Mouse (Mus musculus) neural tube, embryonic 13.5 days (tissue): ENCODE data around the gene St5. TPM values are rescaled to one million over a fixed set of nuclear protein-coding genes. Genes with fewer than 3 reads are reported as not detected.

Source experiments
- microRNA-seq: library from miRNA; unstranded; fragments of <30 nt; microRNA quantifications from one replicate; pipeline ENCODE4, GENCODE M21; 2016
- polyA plus RNA-seq: library from polyadenylated mRNA; unstranded; fragments of >200 nt; fragmentation: Nextera tagmentation; extraction: Ambion mirVana; gene quantifications from 2 replicates; pipeline ENCODE4 v1.2.1, GENCODE M21; 2015

St5 gene
- polyA plus RNA-seq, 1 experiment from 2014 or later = 30.0 TPM

Small RNAs within 50 kb of the gene (microRNA-seq; reads per million reads assigned to microRNA genes)
- not detected for gene Gm47284

Other genes with a start within 250 kb of the St5 start
- 0.11 and 0.26 TPM in 2 replicates for gene Trim66, start 195.5 kb downstream of the St5 start, polyA plus RNA-seq
- gene Rpl27a, start 184.5 kb downstream of the St5 start, polyA plus RNA-seq = 80.7 and 91.7 TPM in 2 replicates
- 12.2 and 14.0 TPM in 2 replicates for gene Akip1, start 85 bp upstream of the St5 start, polyA plus RNA-seq
- 0.17 TPM in 1 of 2 replicates, not detected in the other for gene BC051019, start 20.2 kb upstream of the St5 start, polyA plus RNA-seq
- gene Ascl3, start 28.1 kb upstream of the St5 start, polyA plus RNA-seq = 0.29 and 0.45 TPM in 2 replicates
- 106 and 119 TPM in 2 replicates for gene Tmem9b, start 49.3 kb upstream of the St5 start, polyA plus RNA-seq
- gene Nrip3, start 78.4 kb upstream of the St5 start, polyA plus RNA-seq = 4.7 and 5.0 TPM in 2 replicates
- gene Scube2, start 162.1 kb upstream of the St5 start, polyA plus RNA-seq = 4.4 and 4.6 TPM in 2 replicates